In the genomic region with DNA sequence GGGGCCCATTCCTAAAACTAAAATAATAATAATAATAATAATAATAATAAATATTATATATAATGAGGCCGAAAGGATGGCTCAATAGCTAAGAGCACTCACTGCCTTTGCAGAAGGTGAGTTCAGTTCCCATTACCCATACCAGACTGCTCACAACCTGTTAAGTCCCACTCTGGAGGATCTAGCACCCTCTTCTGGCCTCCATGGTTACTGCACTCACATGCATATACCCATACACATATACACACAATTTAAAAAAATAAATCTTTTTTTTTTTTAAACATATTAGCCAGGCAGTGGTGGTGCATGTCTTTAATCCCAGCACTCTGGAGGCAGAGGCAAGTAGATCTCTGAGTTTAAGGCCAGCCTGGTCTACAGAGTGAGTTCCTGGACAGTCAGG, we compare ENCODE assay signal across 27 mouse cellular contexts. TPM values are rescaled to one million over a fixed set of nuclear protein-coding genes. Genes with fewer than 3 reads are reported as not detected.
DNase-seq lines count a peak whose midpoint lies in the region; ATAC-seq and TF ChIP-seq lines count a peak whose summit lies in the region.
"Had no signal": no experiment of that assay in that cellular context is flagged by ENCODE, and none has a peak within 500 bp of the region (broad histone marks: within the 10 kb centered on the region; RNA-seq: fewer than 3 reads in every experiment).

No protein-coding gene starts in this region.

- no peaks in the 10 kb centered on the region; the same call in none of the 2 replicates for H3K9me3 ChIP-seq in heart, postnatal 0 days (replicated peaks; ENCODE audit: control insufficient read depth, low read length)
- no peaks in the 10 kb centered on the region for H3K9me3 ChIP-seq in midbrain, postnatal 0 days (ENCODE audit: low read length)
- peaks cover 20% of the 10 kb centered on the region for H3K9me3 ChIP-seq in midbrain, embryonic 10.5 days (replicated peaks)
- H3K9me3 ChIP-seq: heart, embryonic 15.5 days had no signal

- H3K9ac ChIP-seq in heart, postnatal 0 days (replicated peaks; ENCODE audit: low read depth, low read length) = no peak overlapping the region
- no peak overlapping the region for H3K9ac ChIP-seq in midbrain, postnatal 0 days (replicated peaks; ENCODE audit: low read length, poor library complexity, severe bottlenecking)
- H3K9ac ChIP-seq: heart, embryonic 15.5 days; kidney, embryonic 15.5 days; limb, embryonic 15.5 days; liver, embryonic 15.5 days had no signal

- intact Hi-C loops in heart, postnatal 10 days (cut with DNase I) = no loop called here

- DNase-seq in heart, postnatal 0 days (ENCODE audit: low spot score) = no peak
- no peak for DNase-seq in heart, postnatal 10 days
- no peak for DNase-seq in midbrain, postnatal 0 days (ENCODE audit: low spot score)
- no peak for DNase-seq in midbrain, embryonic 10.5 days (ENCODE audit: low spot score)
- peak; percentile 49 for DNase-seq in R1 (ENCODE audit: low read depth, low spot score)
- DNase-seq in frontal cortex, postnatal 36 days (ENCODE audit: low spot score in 2 of 2) = no peak
- no peak for DNase-seq in spleen, adult 12 weeks (ENCODE audit: low spot score)
- DNase-seq: adrenal gland, adult 2 months; cerebellum, adult 11-12 months; cerebellum, postnatal 10 days; kidney, adult 11 months; kidney, postnatal 36 days; left cerebral cortex, postnatal 4 days; lung, postnatal 10 days had no signal

- no peaks in the 10 kb centered on the region for H3K36me3 ChIP-seq in heart, postnatal 0 days (replicated peaks; ENCODE audit: control insufficient read depth, insufficient read depth, low read length)
- no peaks in the 10 kb centered on the region for H3K36me3 ChIP-seq in midbrain, postnatal 0 days (ENCODE audit: insufficient read depth, low read length)
- peaks cover 4% of the 10 kb centered on the region; the same call in 1 of the 2 replicates for H3K36me3 ChIP-seq in midbrain, embryonic 10.5 days
- H3K36me3 ChIP-seq: forebrain, embryonic 10.5 days; heart, embryonic 15.5 days; kidney, embryonic 15.5 days; liver, embryonic 15.5 days had no signal

- 96% methylated on average over 1 of the region's 1 CpGs for WGBS in heart, postnatal 0 days
- WGBS in midbrain, postnatal 0 days = 94% methylated on average over 1 of the region's 1 CpGs
- 100% methylated on average over 1 of the region's 1 CpGs for WGBS in midbrain, embryonic 10.5 days

- no peaks in the 10 kb centered on the region for H3K4me1 ChIP-seq in heart, postnatal 0 days (ENCODE audit: control insufficient read depth, insufficient read depth)
- H3K4me1 ChIP-seq in midbrain, postnatal 0 days (ENCODE audit: insufficient read depth, low read length) = no peaks in the 10 kb centered on the region
- H3K4me1 ChIP-seq in midbrain, embryonic 10.5 days = peaks cover 2% of the 10 kb centered on the region

- H3K27me3 ChIP-seq in heart, postnatal 0 days (ENCODE audit: control insufficient read depth, insufficient read depth, low read length) = no peaks in the 10 kb centered on the region
- no peaks in the 10 kb centered on the region for H3K27me3 ChIP-seq in midbrain, postnatal 0 days (ENCODE audit: insufficient read depth, low read length)
- H3K27me3 ChIP-seq in midbrain, embryonic 10.5 days (ENCODE audit: low read depth, poor library complexity, severe bottlenecking) = no peaks in the 10 kb centered on the region
- H3K27me3 ChIP-seq: CH12.LX; heart, embryonic 15.5 days; kidney, embryonic 15.5 days; limb, embryonic 15.5 days; liver, embryonic 15.5 days had no signal

- 0 out of 2 replicates have a peak, but pooled peaks have one; percentile 4 for TF ChIP-seq CTCF in heart, postnatal 0 days (IDR thresholded peaks at IDR 0.05; ENCODE audit: low read depth)
- peak; percentile 36; the same call in 1 of the 2 replicates for TF ChIP-seq CTCF in midbrain, postnatal 0 days (IDR thresholded peaks at IDR 0.05)

- no peak overlapping the region for H3K4me2 ChIP-seq in heart, postnatal 0 days (ENCODE audit: low read depth, low read length)
- H3K4me2 ChIP-seq in midbrain, postnatal 0 days (ENCODE audit: low read depth, low read length, poor library complexity, severe bottlenecking) = no peak overlapping the region
- H3K4me2 ChIP-seq: heart, embryonic 15.5 days; kidney, embryonic 15.5 days; limb, embryonic 15.5 days; liver, embryonic 15.5 days; midbrain, embryonic 11.5 days had no signal

- TF ChIP-seq EP300 in heart, postnatal 0 days (IDR thresholded peaks at IDR 0.05; ENCODE audit: low read depth) = no peak

- ATAC-seq in heart, postnatal 0 days (ENCODE audit: insufficient read depth, low read depth) = no peak
- no peak for ATAC-seq in midbrain, postnatal 0 days (ENCODE audit: low FRiP score)
- ATAC-seq: forebrain, embryonic 16.5 days; hindbrain, postnatal 0 days had no signal

- no peak overlapping the region for H3K4me3 ChIP-seq in heart, postnatal 0 days (ENCODE audit: low read depth, low read length)
- H3K4me3 ChIP-seq in midbrain, postnatal 0 days (ENCODE audit: low read depth, low read length) = no peak overlapping the region
- H3K4me3 ChIP-seq in midbrain, embryonic 10.5 days = no peak overlapping the region
- H3K4me3 ChIP-seq: forebrain, embryonic 10.5 days; heart, embryonic 15.5 days; hindbrain, embryonic 10.5 days; kidney, embryonic 15.5 days; limb, embryonic 15.5 days; liver, embryonic 15.5 days had no signal

- no peak overlapping the region for H3K27ac ChIP-seq in heart, postnatal 0 days (ENCODE audit: low read depth)
- H3K27ac ChIP-seq in midbrain, postnatal 0 days (ENCODE audit: low read depth, low read length) = no peak overlapping the region
- H3K27ac ChIP-seq in midbrain, embryonic 10.5 days (replicated peaks) = no peak overlapping the region
- H3K27ac ChIP-seq: forebrain, embryonic 10.5 days; heart, embryonic 15.5 days; hindbrain, embryonic 10.5 days; hindbrain, postnatal 0 days; kidney, embryonic 15.5 days; limb, embryonic 15.5 days; liver, embryonic 15.5 days had no signal

RNA-seq across cellular contexts. Expression of gene Gm42791, which starts 11.3 kb away (rescaled TPM):
- not detected in 2 replicates for total RNA-seq in heart, postnatal 0 days (2014; rRNA removed; ENCODE audit: low replicate concordance)
- 1.00 and 2.7 TPM in 2 replicates for polyA plus RNA-seq in heart, postnatal 0 days (2015; fragmentation: Nextera tagmentation; extraction: Ambion mirVana)
- 1 to 10 TPM; 4.1 to 6.0 TPM for total RNA-seq in heart, postnatal 10 days (2021)
- not detected in 2 replicates for total RNA-seq in midbrain, postnatal 0 days (2014; rRNA removed)
- 2.1 and 3.1 TPM in 2 replicates for polyA plus RNA-seq in midbrain, postnatal 0 days (2015; fragmentation: Nextera tagmentation; extraction: Ambion mirVana)
- polyA plus RNA-seq in midbrain, embryonic 10.5 days (2016; fragmentation: Nextera tagmentation; extraction: Ambion mirVana) = 2.0 TPM in 1 of 2 replicates, not detected in the other
- total RNA-seq: hindbrain, postnatal 0 days had no signal
- polyA plus RNA-seq: adrenal gland, adult 2 months; embryonic facial prominence, embryonic 11.5 days; kidney, embryonic 15.5 days; liver, embryonic 15.5 days; small intestine, adult 2 months; testis, adult 2 months had no signal

RNA-seq across cellular contexts. Expression of gene Katnal1, which starts 54.6 kb away (rescaled TPM):
- total RNA-seq in heart, postnatal 0 days (2014; rRNA removed; ENCODE audit: low replicate concordance) = 5.4 and 21.1 TPM in 2 replicates
- 8.0 and 8.4 TPM in 2 replicates for polyA plus RNA-seq in heart, postnatal 0 days (2015; fragmentation: Nextera tagmentation; extraction: Ambion mirVana)
- total RNA-seq in heart, postnatal 10 days (2021) = 1 to 10 TPM; 5.9 to 9.4 TPM
- 38.0 and 51.1 TPM in 2 replicates for total RNA-seq in midbrain, postnatal 0 days (2014; rRNA removed)
- 23.6 and 31.4 TPM in 2 replicates for polyA plus RNA-seq in midbrain, postnatal 0 days (2015; fragmentation: Nextera tagmentation; extraction: Ambion mirVana)
- polyA plus RNA-seq in midbrain, embryonic 10.5 days (2016; fragmentation: Nextera tagmentation; extraction: Ambion mirVana) = 24.2 and 29.5 TPM in 2 replicates
